Mouse (Mus musculus) cerebellum, postnatal 36 days (tissue): ENCODE results near the gene Ergic2.
"Not testable (repeated sequence)": the region's sequence is repeated elsewhere in the genome, so short reads cannot be mapped to it uniquely, and the experiment has no call there.

Experiments used
- DNase-seq, 2 experiments: peaks; one replicate each; pipeline ENCODE4 v3.0.0; 2021 to 2022; ENCODE audit warnings: mixed read lengths in 2 of 2

Ergic2 gene

GRCm38 (mm10) chr6:148207522-148207921 lies 4.7 kb downstream of the Ergic2 start:
- DNase-seq: no peak

GRCm38 (mm10) chr6:148205134-148205533 lies 7.0 kb downstream of the Ergic2 start:
- no peak for DNase-seq

- no peak for DNase-seq
Observed at GRCm38 (mm10) chr6:148199729-148200128, 12.4 kb downstream of the Ergic2 start.

GRCm38 (mm10) chr6:148199177-148199576 lies 13.0 kb downstream of the Ergic2 start:
- DNase-seq: no peak

GRCm38 (mm10) chr6:148193972-148194701 lies 18.0 kb downstream of the Ergic2 start:
- DNase-seq: no peak

GRCm38 (mm10) chr6:148185694-148186093 lies 26.5 kb downstream of the Ergic2 start:
- no peak for DNase-seq

- DNase-seq: no peak
Observed at GRCm38 (mm10) chr6:148172904-148173303, 39.3 kb downstream of the Ergic2 start.

- DNase-seq: not testable (repeated sequence)
Observed at GRCm38 (mm10) chr6:148152305-148152704, 59.9 kb downstream of the Ergic2 start.

GRCm38 (mm10) chr6:148142421-148142820 lies 69.8 kb downstream of the Ergic2 start:
- DNase-seq: no peak

GRCm38 (mm10) chr6:148141874-148142273 lies 70.3 kb downstream of the Ergic2 start:
- DNase-seq: no peak

GRCm38 (mm10) chr6:148139288-148139995 lies 72.7 kb downstream of the Ergic2 start:
- DNase-seq: no peak

- peak; percentile 75 to 76 for DNase-seq
Observed at GRCm38 (mm10) chr6:148135769-148136382, 76.3 kb downstream of the Ergic2 start.

- no peak for DNase-seq
Observed at GRCm38 (mm10) chr6:148133536-148133935, 78.6 kb downstream of the Ergic2 start.

- no peak for DNase-seq
Observed at GRCm38 (mm10) chr6:148132314-148132713, 79.9 kb downstream of the Ergic2 start.
